Mouse (Mus musculus) heart, postnatal 0 days (tissue): ENCODE results near the gene Paqr6.

ENCODE experiments used
- CTCF ChIP-seq: IDR thresholded peaks from 2 replicates; pipeline ENCODE4 v1.5.1; 2016; ENCODE audit warnings: antibody characterized with exemption, control low read depth, low read depth
- EP300 ChIP-seq: IDR thresholded peaks from 2 replicates; pipeline ENCODE4 v1.6.1; 2016; ENCODE audit warnings: antibody characterized with exemption, low read depth

GRCm38 (mm10) chr3:88331282-88331681, 33.1 kb upstream of the Paqr6 start:
- TF ChIP-seq CTCF (peak; percentile 46), EP300 (no peak)
